Mouse (Mus musculus) lung, adult 2 months (tissue): ENCODE results near the gene Ccdc188.

Experiments used
- CTCF ChIP-seq: fragments of 200-500 bp; IDR thresholded peaks from 2 replicates; pipeline ENCODE4 v1.5.1; 2011; ENCODE audit warnings: mild to moderate bottlenecking, low read length, control low read depth; ENCODE audit not compliant: insufficient read depth
- POLR2A ChIP-seq: fragments of 200-500 bp; IDR thresholded peaks from 2 replicates; pipeline ENCODE4 v1.6.1; 2011; ENCODE audit warnings: low read depth, mild to moderate bottlenecking, control low read depth, low read length, borderline replicate concordance; ENCODE audit errors: extremely low read depth

- TF ChIP-seq CTCF (no peak), POLR2A (no peak)
These were observed 41.7 kb upstream of the Ccdc188 start for GRCm38 (mm10) chr16:18175817-18176541.
